Mouse (Mus musculus): Measurements from ENCODE around the gene Upk3a. TPM values are rescaled to one million over a fixed set of nuclear protein-coding genes. Genes with fewer than 3 reads are reported as not detected.

The Upk3a gene
- total RNA-seq, 4 experiments from 2014 or later: not detected

DNA sequence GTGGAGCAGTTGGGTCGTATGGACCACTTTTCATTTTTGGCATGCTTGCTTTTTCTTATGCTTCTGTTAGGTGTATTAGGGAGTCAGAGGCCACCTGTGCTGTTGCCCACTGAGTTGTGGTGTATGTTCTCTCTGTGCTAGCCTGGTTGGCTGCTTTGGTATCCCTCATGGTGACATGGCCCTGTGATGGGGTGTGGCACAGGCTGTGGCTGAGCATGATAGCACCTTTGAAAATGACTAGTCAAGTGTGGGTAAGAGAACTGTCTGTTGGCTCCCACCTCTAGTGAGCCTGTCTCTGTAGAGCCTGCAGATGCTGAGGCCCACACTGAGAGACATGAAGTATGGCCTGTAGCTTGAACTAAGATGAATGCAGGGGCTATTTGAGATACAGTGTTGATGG is 32.8 kb downstream of the Upk3a start:
- no peak for DNase-seq (ENCODE audit: low spot score in 2 of 2)

- DNase-seq (ENCODE audit: low spot score in 2 of 2): no peak
Observed at GRCm38 (mm10) chr15:85054098-85054497, 37.2 kb downstream of the Upk3a start.

DNA sequence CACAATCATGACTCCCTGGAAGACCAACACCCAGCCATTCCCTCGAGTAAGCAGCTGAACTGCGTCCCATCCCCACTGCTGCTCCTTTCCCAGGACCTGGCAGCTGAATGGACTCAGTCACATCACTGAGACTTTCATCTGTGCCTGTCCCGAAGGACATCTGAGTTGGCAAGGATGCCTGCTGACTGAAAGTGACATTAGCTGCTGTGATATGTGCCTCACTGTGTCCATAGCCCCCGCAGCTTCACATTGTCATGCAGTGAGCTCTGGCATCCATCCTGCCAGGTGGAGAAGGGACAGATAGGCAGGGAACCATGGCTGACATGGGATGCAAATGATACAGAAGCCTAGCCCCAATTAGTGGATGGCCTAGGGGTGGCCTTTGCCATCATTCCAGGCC is 38.2 kb downstream of the Upk3a start:
- no peak for DNase-seq (ENCODE audit: low spot score in 2 of 2)

DNA sequence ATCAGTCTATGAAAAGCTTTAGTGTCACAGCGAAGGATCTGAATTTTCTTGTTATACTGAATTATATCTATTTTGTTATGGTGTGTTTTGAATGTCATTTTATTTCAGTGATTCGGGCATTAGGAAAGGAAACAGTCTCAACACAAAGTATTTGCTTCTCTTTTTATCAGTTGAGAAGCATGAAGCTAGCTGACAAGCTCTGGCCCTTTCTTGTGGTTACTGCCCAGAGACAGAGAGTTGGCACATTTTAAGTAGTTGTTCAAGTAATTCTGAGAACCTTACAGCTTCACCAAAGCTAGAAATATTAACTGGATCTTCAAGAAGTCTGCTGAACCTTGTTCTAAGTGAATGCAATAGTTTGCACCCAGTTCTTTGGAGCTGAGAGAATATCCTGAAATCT is 46.5 kb downstream of the Upk3a start:
- DNase-seq (ENCODE audit: low spot score in 2 of 2): no peak

GRCm38 (mm10) chr15:85070561-85070960 is 53.6 kb downstream of the Upk3a start:
- no peak for DNase-seq (ENCODE audit: low spot score in 2 of 2)

Other genes with a start within 250 kb of the Upk3a start
- under 1 TPM in 3 of 4 experiments, not detected in 1; 0.19 to 0.22 (median 0.21) TPM for gene Phf21b, start 161.1 kb upstream of the Upk3a start, total RNA-seq (2022)
- under 1 TPM; 0.19 to 0.27 (median 0.24) TPM for gene Gm29666, start 97.1 kb upstream of the Upk3a start, total RNA-seq (2022)
- gene Nup50, start 93.7 kb upstream of the Upk3a start, total RNA-seq (2022): 10 to 100 TPM; 11.0 to 15.4 (median 14.2) TPM
- gene 5031439G07Rik, start 28.6 kb upstream of the Upk3a start, total RNA-seq (2022): 100 to 1,000 TPM; 103 to 132 (median 110) TPM
- 1 to 10 TPM; 4.3 to 6.2 (median 5.2) TPM for gene Fam118a, start 11.8 kb downstream of the Upk3a start, total RNA-seq (2022)
- not detected for gene Smc1b, start 114.8 kb downstream of the Upk3a start, total RNA-seq (2022)
- not detected for gene Ribc2, start 114.9 kb downstream of the Upk3a start, total RNA-seq (2022)
- 10 to 100 TPM in 1 of 4 experiments, 1 to 10 TPM in 3; 2.5 to 13.1 (median 5.3) TPM for gene Fbln1, start 188.8 kb downstream of the Upk3a start, total RNA-seq (2022)